Mouse (Mus musculus) MEL (cell line): ENCODE results near the gene Fmn2. TPM values are rescaled to one million over a fixed set of nuclear protein-coding genes. Genes with fewer than 3 reads are reported as not detected.
A peak's percentile ranks its signal among the peaks of the same experiment; 100 is the strongest.

Experiments used
- DNase-seq: peaks from one replicate; pipeline ENCODE4 v3.0.0; 2011; ENCODE audit warnings: low read depth, low spot score
- H3K27ac ChIP-seq: 2 replicates; pipeline ENCODE4 v1.5.1; 2012; ENCODE audit warnings: low read depth, mild to moderate bottlenecking, control low read depth, low read length, moderate library complexity; ENCODE audit not compliant: control insufficient read depth
- H3K27me3 ChIP-seq, 2 experiments: fragments of 150-350 bp in 1 of 2; sonication (generic) in 1 of 2; 2 replicates each; pipeline ENCODE4 v1.6.1; 2012; ENCODE audit warnings: low read length in 2 of 2, mild to moderate bottlenecking in 2 of 2, improper control_type of control experiment in 1 of 2, moderate library complexity in 1 of 2; ENCODE audit not compliant: insufficient read depth in 2 of 2, control insufficient read depth in 1 of 2
- H3K36me3 ChIP-seq, 2 experiments: 2 replicates each; pipeline ENCODE4 v1.6.1; 2012 to 2014; ENCODE audit warnings: low read length in 2 of 2, improper control_type of control experiment in 1 of 2, inconsistent platforms in 1 of 2, mild to moderate bottlenecking in 1 of 2; ENCODE audit not compliant: insufficient read depth in 2 of 2, control insufficient read depth in 1 of 2
- H3K4me1 ChIP-seq, 2 experiments: fragments of 150-350 bp in 1 of 2; sonication (generic) in 1 of 2; 2 replicates each; pipeline ENCODE4 v1.6.1; 2012; ENCODE audit warnings: low read length in 2 of 2, improper control_type of control experiment in 1 of 2, mild to moderate bottlenecking in 1 of 2; ENCODE audit not compliant: insufficient read depth in 2 of 2, control insufficient read depth in 1 of 2
- H3K4me3 ChIP-seq, 2 experiments: fragments of 150-350 bp in 1 of 2; sonication (generic) in 1 of 2; 2 replicates each; pipeline ENCODE4 v1.5.1; 2012; ENCODE audit warnings: low read depth in 2 of 2, low read length in 2 of 2, mild to moderate bottlenecking in 2 of 2, moderate library complexity in 2 of 2, control low read depth in 1 of 2, improper control_type of control experiment in 1 of 2; ENCODE audit not compliant: control insufficient read depth in 1 of 2, insufficient read depth in 1 of 2
- H3K79me2 ChIP-seq: 2 replicates; pipeline ENCODE4 v1.6.1; 2012; ENCODE audit warnings: mild to moderate bottlenecking, low read length, moderate library complexity; ENCODE audit not compliant: control insufficient read depth, poor library complexity, insufficient read depth
- H3K9ac ChIP-seq: 2 replicates; pipeline ENCODE4 v1.6.1; 2012; ENCODE audit warnings: low read depth, mild to moderate bottlenecking, control low read depth, low read length, moderate library complexity; ENCODE audit not compliant: control insufficient read depth, poor library complexity, severe bottlenecking
- H3K9me3 ChIP-seq: fragments of 150-350 bp; sonication (generic); replicated peaks from 2 replicates; pipeline ENCODE4 v1.6.1; 2012; ENCODE audit warnings: mild to moderate bottlenecking, low read length, improper control_type of control experiment, moderate library complexity; ENCODE audit not compliant: insufficient read depth
- BHLHE40 ChIP-seq: IDR thresholded peaks from 2 replicates; pipeline ENCODE4 v1.6.1; 2012; ENCODE audit warnings: low read depth, mild to moderate bottlenecking, inconsistent platforms, low read length, improper control_type of control experiment, borderline replicate concordance
- CHD2 ChIP-seq: IDR thresholded peaks from 2 replicates; pipeline ENCODE4 v1.6.1; 2011; ENCODE audit warnings: low read length, improper control_type of control experiment
- CTCF ChIP-seq, 3 experiments: IDR thresholded peaks in 2 of 3; conservative IDR thresholded peaks in 1 of 3; 2 replicates each; pipeline ENCODE4 v1.5.1; 2011 to 2012; ENCODE audit warnings: low read length in 3 of 3, low read depth in 2 of 3, mild to moderate bottlenecking in 2 of 3, improper control_type of control experiment in 1 of 3, inconsistent platforms in 1 of 3, mixed read lengths in 1 of 3, moderate library complexity in 1 of 3; ENCODE audit not compliant: control insufficient read depth in 1 of 3, insufficient read depth in 1 of 3, poor library complexity in 1 of 3, severe bottlenecking in 1 of 3
- E2F4 ChIP-seq: IDR thresholded peaks from 2 replicates; pipeline ENCODE4 v1.6.1; 2011; ENCODE audit warnings: low read depth, low read length, improper control_type of control experiment, borderline replicate concordance
- ELF1 ChIP-seq: IDR thresholded peaks from 2 replicates; pipeline ENCODE4 v1.6.1; 2014; ENCODE audit warnings: low read depth, mild to moderate bottlenecking, inconsistent platforms, low read length, improper control_type of control experiment, moderate library complexity
- ETS1 ChIP-seq: IDR thresholded peaks from 2 replicates; pipeline ENCODE4 v1.6.1; 2012; ENCODE audit warnings: low read depth, mild to moderate bottlenecking, inconsistent platforms, low read length, improper control_type of control experiment, moderate library complexity
- GABPA ChIP-seq: IDR thresholded peaks from 2 replicates; pipeline ENCODE4 v1.6.1; 2012; ENCODE audit warnings: low read depth, mild to moderate bottlenecking, inconsistent platforms, low read length, improper control_type of control experiment, moderate library complexity
- HCFC1 ChIP-seq: IDR thresholded peaks from 2 replicates; pipeline ENCODE4 v1.6.1; 2012; ENCODE audit warnings: low read depth, mild to moderate bottlenecking, inconsistent platforms, low read length, improper control_type of control experiment, moderate library complexity
- KAT2A ChIP-seq: conservative IDR thresholded peaks from 2 replicates; pipeline ENCODE4 v1.6.1; 2012; ENCODE audit warnings: low read depth, low read length, improper control_type of control experiment, inconsistent platforms
- MAFK ChIP-seq: IDR thresholded peaks from 2 replicates; pipeline ENCODE4 v1.6.1; 2011; ENCODE audit warnings: low read depth, mild to moderate bottlenecking, low read length, improper control_type of control experiment, borderline replicate concordance
- MAX ChIP-seq: IDR thresholded peaks from 2 replicates; pipeline ENCODE4 v1.6.1; 2011; ENCODE audit warnings: low read length, improper control_type of control experiment
- MAZ ChIP-seq: IDR thresholded peaks from 2 replicates; pipeline ENCODE4 v1.6.1; 2012; ENCODE audit warnings: low read depth, mild to moderate bottlenecking, inconsistent platforms, low read length, improper control_type of control experiment
- MXI1 ChIP-seq: IDR thresholded peaks from 2 replicates; pipeline ENCODE4 v1.6.1; 2011; ENCODE audit warnings: mild to moderate bottlenecking, low read depth, low read length, improper control_type of control experiment
- POLR2AphosphoS5 ChIP-seq: IDR thresholded peaks from 2 replicates; pipeline ENCODE4 v1.6.1; 2012; ENCODE audit warnings: low read depth, borderline replicate concordance, mild to moderate bottlenecking, inconsistent platforms, low read length, moderate library complexity, mixed read lengths
- RAD21 ChIP-seq: IDR thresholded peaks from 2 replicates; pipeline ENCODE4 v1.6.1; 2011; ENCODE audit warnings: mild to moderate bottlenecking, low read depth, low read length, improper control_type of control experiment
- TAL1 ChIP-seq: IDR thresholded peaks from 2 replicates; pipeline ENCODE4 v1.6.1; 2012; ENCODE audit warnings: mild to moderate bottlenecking, inconsistent platforms, low read length, moderate library complexity, mixed read lengths
- UBTF ChIP-seq: IDR thresholded peaks from 2 replicates; pipeline ENCODE4 v1.6.1; 2012; ENCODE audit warnings: low read depth, mild to moderate bottlenecking, inconsistent platforms, low read length, improper control_type of control experiment, moderate library complexity, borderline replicate concordance; ENCODE audit not compliant: insufficient read depth
- USF1 ChIP-seq: IDR thresholded peaks from 2 replicates; pipeline ENCODE4 v1.6.1; 2014; ENCODE audit warnings: low read depth, mild to moderate bottlenecking, inconsistent platforms, low read length, improper control_type of control experiment, moderate library complexity
- ZC3H11A ChIP-seq: IDR thresholded peaks from 2 replicates; pipeline ENCODE4 v1.6.1; 2012; ENCODE audit warnings: low read depth, mild to moderate bottlenecking, inconsistent platforms, low read length, improper control_type of control experiment
- ZMIZ1 ChIP-seq: IDR thresholded peaks from 2 replicates; pipeline ENCODE4 v1.6.1; 2012; ENCODE audit warnings: low read depth, mild to moderate bottlenecking, inconsistent platforms, low read length, improper control_type of control experiment, moderate library complexity
- polyA plus RNA-seq, 2 experiments: library from polyadenylated mRNA; stranded (reverse) in 1 of 2; unstranded in 1 of 2; fragments of >175 nt in 1 of 2; fragments of >200 nt in 1 of 2; gene quantifications; 2 replicates each; pipeline versions ENCODE4 v1.2.1 to v1.2.4; 2012; ENCODE audit warnings: low replicate concordance in 2 of 2, low read depth in 1 of 2; ENCODE audit not compliant: insufficient read length in 2 of 2, insufficient read depth in 1 of 2, missing spikeins in 1 of 2
- total RNA-seq: library from RNA; depleted of rRNA; stranded (reverse); fragments of 300-350 nt; gene quantifications from 2 replicates; pipeline ENCODE4 v1.2.3, GENCODE M21; 2012

The Fmn2 gene
- total and polyA plus RNA-seq, 3 experiments = not detected

GRCm38 (mm10) chr1:174670846-174671245, 169.2 kb downstream of the Fmn2 start:
- Histone ChIP-seq H3K27me3 (no peaks in the 10 kb centered on the region), H3K4me3 (no peak overlapping the region), H3K27ac (no peak overlapping the region), H3K9me3 (no peaks in the 10 kb centered on the region), H3K4me1 (no peaks in the 10 kb centered on the region), H3K36me3 (no peaks in the 10 kb centered on the region), H3K9ac (no peak overlapping the region), H3K79me2 (no peaks in the 10 kb centered on the region)
- no peak for DNase-seq
- TF ChIP-seq GABPA (no peak), KAT2A (no peak), POLR2AphosphoS5 (no peak), ZC3H11A (no peak), RAD21 (no peak), ETS1 (no peak), TAL1 (no peak), MAX (no peak), ZMIZ1 (no peak), MAFK (no peak)

DNA sequence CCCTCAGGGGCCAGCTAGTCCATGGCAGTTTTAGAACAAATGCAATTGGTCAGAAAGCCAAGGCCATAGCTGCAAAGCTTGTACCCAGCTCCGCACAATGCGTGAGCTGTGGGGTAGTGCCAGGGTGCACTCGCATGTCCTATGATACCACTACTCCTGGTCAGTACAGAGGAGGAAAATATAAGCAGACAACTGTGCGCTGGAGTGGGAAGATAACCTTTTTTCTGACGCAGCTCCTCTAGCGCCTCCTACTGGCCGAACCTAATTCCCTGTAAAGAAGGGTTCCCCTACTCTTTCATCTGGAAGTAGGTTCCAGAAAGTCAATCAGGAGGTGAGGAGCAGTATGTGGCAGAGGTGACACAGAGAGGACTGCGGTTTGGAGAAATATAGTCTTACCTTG, 173.0 kb downstream of the Fmn2 start:
- Histone ChIP-seq H3K4me3 (no peak overlapping the region), H3K79me2 (no peaks in the 10 kb centered on the region), H3K27ac (no peak overlapping the region), H3K9me3 (no peaks in the 10 kb centered on the region), H3K9ac (no peak overlapping the region), H3K27me3 (no peaks in the 10 kb centered on the region), H3K4me1 (no peaks in the 10 kb centered on the region), H3K36me3 (no peaks in the 10 kb centered on the region)
- TF ChIP-seq ETS1 = no peak
- peak; percentile 7 to 29 (median 8); a peak in 2 of 6 replicates for TF ChIP-seq CTCF (IDR thresholded peaks at IDR 0.05 in 2 of 3, conservative IDR thresholded peaks at IDR 0.05 in 1 of 3; ENCODE audit: control insufficient read depth in 1 of 3, insufficient read depth in 1 of 3, low read depth in 2 of 3, low read length in 3 of 3, poor library complexity in 1 of 3, severe bottlenecking in 1 of 3)
- DNase-seq = no peak

DNA sequence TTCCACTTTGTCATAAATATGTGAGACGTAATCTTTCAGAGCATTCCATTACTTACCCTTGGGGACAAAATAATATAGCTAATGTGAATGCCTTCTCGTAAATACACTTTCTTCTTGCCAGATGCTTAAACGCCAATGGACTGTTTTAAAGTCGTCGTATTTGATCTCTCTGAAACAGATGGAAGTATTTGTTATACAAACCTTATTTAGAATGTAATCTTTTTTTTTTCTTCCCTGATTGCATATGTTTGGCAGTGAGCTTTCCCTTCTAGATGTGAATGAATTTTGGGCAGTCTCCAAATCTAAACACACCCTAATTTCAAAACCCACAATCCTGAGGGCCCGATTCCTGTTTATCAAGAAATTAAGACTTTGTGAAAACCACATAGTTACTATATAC, 173.7 kb downstream of the Fmn2 start:
- no peaks in the 10 kb centered on the region for H3K9me3 ChIP-seq
- TF ChIP-seq MXI1 (no peak), BHLHE40 (no peak), UBTF (no peak), HCFC1 (no peak), USF1 (no peak), MAZ (no peak), MAX (no peak), E2F4 (no peak), CHD2 (no peak), RAD21 (no peak), ELF1 (no peak)
- no peaks in the 10 kb centered on the region for H3K36me3 ChIP-seq
- no peaks in the 10 kb centered on the region for H3K27me3 ChIP-seq
- H3K27ac ChIP-seq = no peak overlapping the region
- H3K4me3 ChIP-seq = no peak overlapping the region
- H3K79me2 ChIP-seq = no peaks in the 10 kb centered on the region
- H3K9ac ChIP-seq = no peak overlapping the region
- no peaks in the 10 kb centered on the region for H3K4me1 ChIP-seq
- DNase-seq = no peak
